Mouse (Mus musculus): ENCODE measurements around the gene Enpp1. TPM values are rescaled to one million over a fixed set of nuclear protein-coding genes. Genes with fewer than 3 reads are reported as not detected.
"Not testable (repeated sequence)": the region's sequence is repeated elsewhere in the genome, so short reads cannot be mapped to it uniquely, and the experiment has no call there.

The Enpp1 gene
- total RNA-seq, 2 experiments from 2014 or later, result 3.8 to 4.2 TPM

DNA sequence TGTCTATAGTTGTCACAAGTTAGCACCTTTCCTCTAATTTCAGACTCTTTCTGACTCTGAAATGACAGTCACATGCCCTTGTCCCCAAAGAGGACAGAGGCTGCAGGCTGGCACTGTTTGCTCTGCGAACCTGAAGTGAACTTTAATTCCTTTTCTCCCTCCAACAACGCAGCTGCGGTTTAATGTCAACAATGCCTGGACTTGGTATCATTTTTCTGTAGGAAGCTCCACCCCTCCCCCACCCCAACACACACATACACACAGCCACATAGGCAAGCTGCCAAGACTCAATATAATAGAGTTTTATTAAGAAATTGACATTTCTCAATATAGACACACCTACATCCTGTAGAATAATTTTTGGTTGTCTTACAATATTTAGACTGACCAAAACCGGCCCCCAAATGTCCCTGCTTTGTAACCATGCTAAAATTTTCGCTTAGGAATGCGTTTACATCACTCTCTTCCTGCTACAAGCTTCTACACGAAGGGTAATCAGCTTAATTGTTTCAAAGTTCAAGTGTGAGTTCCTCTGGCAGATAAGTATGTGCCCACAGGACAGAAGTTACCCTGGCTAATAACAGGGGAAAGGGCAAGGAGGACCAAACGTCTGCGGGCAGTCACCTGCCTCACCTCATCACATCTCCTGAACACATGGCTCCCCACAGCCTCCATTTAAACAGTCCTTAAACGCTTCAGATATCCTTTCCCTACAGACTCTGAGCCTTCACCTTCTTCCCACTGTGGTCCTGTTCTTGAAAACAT is 73.5 kb downstream of the Enpp1 start:
- no peak for DNase-seq (ENCODE audit: low spot score in 2 of 2)

GRCm38 (mm10) chr10:24636986-24637385 is 75.0 kb downstream of the Enpp1 start:
- DNase-seq (ENCODE audit: low spot score in 2 of 2), result no peak

DNA sequence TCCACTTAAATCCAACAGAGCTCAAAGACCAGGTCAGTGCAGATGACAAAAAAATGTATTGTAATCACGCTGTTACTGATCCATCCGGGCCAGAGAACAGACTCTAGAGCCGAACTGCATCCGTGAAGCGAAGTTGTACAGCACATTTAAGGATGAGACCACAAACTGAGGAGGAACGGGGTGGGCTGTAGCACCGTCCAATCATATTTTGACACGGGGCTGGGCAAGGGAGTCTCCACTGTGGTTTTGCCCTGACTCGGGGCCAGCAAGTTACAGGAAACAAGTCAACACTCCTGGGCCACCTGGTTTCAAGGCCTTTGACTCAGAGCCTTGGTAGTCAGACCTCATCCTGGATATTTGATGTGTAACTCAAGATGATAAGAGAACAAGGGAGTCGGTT is 76.1 kb downstream of the Enpp1 start:
- DNase-seq (ENCODE audit: low spot score in 2 of 2), result no peak

GRCm38 (mm10) chr10:24635331-24635815 is 76.6 kb downstream of the Enpp1 start:
- no peak for DNase-seq (ENCODE audit: low spot score in 2 of 2)

- DNase-seq (ENCODE audit: low spot score in 2 of 2), result no peak
Measured at GRCm38 (mm10) chr10:24634288-24634687, 77.7 kb downstream of the Enpp1 start.

GRCm38 (mm10) chr10:24631122-24631521 is 80.8 kb downstream of the Enpp1 start:
- DNase-seq (ENCODE audit: low spot score in 2 of 2), result no peak

DNA sequence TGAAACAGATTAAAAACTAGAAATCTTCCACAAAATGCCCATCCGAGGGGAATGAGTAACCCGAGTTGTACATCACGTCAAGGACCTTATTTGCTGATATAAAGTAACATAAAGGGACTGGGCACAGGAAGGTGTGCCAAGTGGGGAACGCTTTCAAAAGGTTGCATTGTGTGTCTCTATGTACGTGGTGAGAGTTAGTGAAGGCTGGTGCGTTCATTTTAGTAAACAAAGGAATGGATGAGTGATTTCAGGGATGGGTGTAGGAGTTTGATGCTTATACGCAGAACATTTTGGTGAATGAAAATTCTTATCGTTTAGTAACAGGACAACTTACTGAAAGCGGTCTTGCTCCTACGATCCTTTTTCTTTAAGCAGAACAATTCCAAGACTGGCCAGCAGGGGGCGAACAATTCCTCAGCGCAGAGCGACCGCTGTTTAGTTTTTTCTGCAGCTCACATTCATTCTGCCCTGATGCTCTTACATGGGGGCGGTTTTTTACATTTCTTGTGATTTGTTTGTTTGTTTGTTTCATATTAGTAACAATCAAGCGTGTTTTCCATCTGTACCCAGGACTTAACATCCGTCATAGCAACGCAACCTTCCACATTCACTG is 81.4 kb downstream of the Enpp1 start:
- peak; percentile 84 to 87 for DNase-seq (ENCODE audit: low spot score in 2 of 2)

GRCm38 (mm10) chr10:24629086-24629720 is 82.8 kb downstream of the Enpp1 start:
- no peak for DNase-seq (ENCODE audit: low spot score in 2 of 2)

DNA sequence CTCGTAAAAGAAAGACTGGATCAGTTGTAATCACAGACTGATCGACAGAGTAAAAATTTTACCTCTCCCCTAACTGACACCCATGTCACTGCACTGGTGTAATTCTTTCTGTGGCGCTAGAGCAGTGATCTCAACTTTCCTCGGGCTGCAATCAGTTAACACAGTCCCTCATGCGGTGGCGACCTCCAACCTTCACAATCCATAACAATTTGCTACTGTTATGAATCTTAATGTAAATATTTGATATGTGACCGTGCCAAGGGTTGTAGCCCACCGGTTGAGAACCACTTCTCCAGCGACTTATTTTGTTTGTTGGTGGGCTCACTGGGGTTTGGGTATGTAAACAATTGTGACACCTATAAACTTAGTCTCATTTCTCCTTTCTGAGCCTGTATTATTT is 83.5 kb downstream of the Enpp1 start:
- no peak for DNase-seq (ENCODE audit: low spot score in 2 of 2)

GRCm38 (mm10) chr10:24627262-24627661 is 84.7 kb downstream of the Enpp1 start:
- no peak for DNase-seq (ENCODE audit: low spot score in 2 of 2)

GRCm38 (mm10) chr10:24625060-24625701 is 86.8 kb downstream of the Enpp1 start:
- DNase-seq (ENCODE audit: low spot score in 2 of 2), result peak; percentile 90

GRCm38 (mm10) chr10:24622586-24622985 is 89.4 kb downstream of the Enpp1 start:
- DNase-seq (ENCODE audit: low spot score in 2 of 2), result peak; percentile 84 to 86

DNA sequence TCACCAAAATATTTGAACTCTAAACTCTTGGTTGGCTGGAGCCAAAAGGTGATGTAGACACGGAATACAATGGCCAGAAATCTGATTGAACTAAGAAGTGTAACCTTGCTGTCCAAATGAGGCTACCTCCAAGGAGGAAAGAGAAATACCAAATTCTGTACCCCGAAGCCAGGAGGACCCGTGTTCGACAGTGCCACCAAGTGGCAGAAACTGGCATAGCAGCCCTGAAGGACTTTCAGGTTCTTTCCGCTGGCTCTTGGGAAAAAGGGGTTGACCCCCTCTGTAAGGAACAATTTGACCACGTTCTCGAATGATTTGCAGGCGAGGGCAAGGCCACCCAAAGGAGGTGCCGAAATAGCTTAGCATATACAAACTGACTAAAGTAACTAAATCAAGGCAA is 90.4 kb downstream of the Enpp1 start:
- peak; percentile 50 to 62 for DNase-seq (ENCODE audit: low spot score in 2 of 2)

DNA sequence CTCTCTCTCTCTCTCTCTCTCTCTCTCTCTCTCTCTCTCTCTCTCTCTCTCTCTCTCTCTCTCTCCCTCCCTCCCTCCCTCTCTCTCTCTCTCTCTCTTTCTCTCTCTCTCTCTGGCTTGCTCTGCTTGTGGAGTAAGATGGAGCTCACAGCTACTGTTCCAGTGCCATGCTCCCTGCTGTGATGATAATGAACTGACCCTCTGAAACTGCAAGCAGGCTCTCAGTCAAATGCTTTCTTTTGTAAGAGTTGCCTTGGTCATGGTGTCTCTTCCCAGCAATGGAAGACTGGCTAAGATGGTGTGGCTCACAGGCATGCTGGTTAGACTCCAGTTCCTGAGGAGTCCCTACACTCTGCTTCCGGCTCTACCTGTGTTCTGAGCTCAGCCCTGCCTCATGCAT is 95.4 kb downstream of the Enpp1 start:
- DNase-seq (ENCODE audit: low spot score in 2 of 2), result not testable (repeated sequence)

- no peak for DNase-seq (ENCODE audit: low spot score in 2 of 2)
Measured at GRCm38 (mm10) chr10:24615799-24616198, 96.2 kb downstream of the Enpp1 start.

DNA sequence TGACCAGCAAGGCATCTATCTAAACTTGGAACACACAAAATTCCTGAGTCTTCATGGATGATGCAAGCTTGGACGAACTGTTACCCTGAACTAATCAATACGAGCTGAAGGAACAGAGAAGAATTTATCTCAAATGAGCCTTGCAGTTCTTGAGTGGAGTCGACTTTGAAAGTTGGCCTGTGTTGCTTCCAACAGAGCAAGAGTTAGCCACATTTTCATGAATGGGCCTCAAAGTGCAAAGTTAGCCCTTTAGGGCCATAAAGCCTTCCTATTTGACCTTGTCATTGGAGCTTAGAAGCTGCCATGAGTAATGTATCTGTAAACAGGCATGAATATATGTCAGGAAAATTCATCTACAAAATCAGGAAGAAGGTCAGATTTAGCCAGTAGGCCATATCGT is 97.2 kb downstream of the Enpp1 start:
- peak in 1 of 2 experiments; percentile 2 for DNase-seq (ENCODE audit: low spot score in 2 of 2)

- no peak for DNase-seq (ENCODE audit: low spot score in 2 of 2)
Measured at GRCm38 (mm10) chr10:24609766-24610165, 102.2 kb downstream of the Enpp1 start.

- no peak for DNase-seq (ENCODE audit: low spot score in 2 of 2)
Measured at GRCm38 (mm10) chr10:24609146-24609545, 102.8 kb downstream of the Enpp1 start.

- no peak for DNase-seq (ENCODE audit: low spot score in 2 of 2)
Measured at GRCm38 (mm10) chr10:24603727-24604126, 108.2 kb downstream of the Enpp1 start.

GRCm38 (mm10) chr10:24603035-24603434 is 108.9 kb downstream of the Enpp1 start:
- no peak for DNase-seq (ENCODE audit: low spot score in 2 of 2)

GRCm38 (mm10) chr10:24599802-24600201 is 112.2 kb downstream of the Enpp1 start:
- no peak for DNase-seq (ENCODE audit: low spot score in 2 of 2)

- no peak for DNase-seq (ENCODE audit: low spot score in 2 of 2)
Measured at GRCm38 (mm10) chr10:24598693-24599092, 113.3 kb downstream of the Enpp1 start.
